Mouse (Mus musculus) adipocyte (in vitro differentiated cells): ENCODE measurements around the gene Olfr1313.
"Not testable (repeated sequence)": the region's sequence is repeated elsewhere in the genome, so short reads cannot be mapped to it uniquely, and the experiment has no call there.

ENCODE experiments used
- DNase-seq: peaks from one replicate; pipeline ENCODE4 v3.0.0-alpha.2; 2016; ENCODE audit warnings: low spot score

Olfr1313 gene

DNA sequence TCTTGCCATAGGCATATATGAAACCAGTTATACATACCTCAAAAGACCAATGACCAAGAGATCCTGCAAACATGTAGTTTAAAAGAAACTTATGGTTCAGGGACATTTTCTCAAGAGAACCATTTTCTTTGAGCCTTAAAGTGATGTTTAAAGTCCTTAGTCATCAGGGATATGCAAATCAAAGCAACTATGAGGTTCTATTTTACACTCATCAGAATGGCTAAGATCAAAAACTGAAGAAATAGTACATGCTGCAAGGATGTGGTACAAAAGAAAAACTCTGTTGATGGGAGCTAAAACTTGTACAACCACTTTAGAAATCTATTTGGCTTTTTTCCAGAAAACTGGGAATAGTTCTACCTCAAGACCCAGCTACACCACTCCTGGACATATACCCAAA is at the start of gene Olfr1313:
Olfr1313 (minus strand) TSS at position 101 of the 400 bp plus-strand sequence.
- no peak for DNase-seq

DNA sequence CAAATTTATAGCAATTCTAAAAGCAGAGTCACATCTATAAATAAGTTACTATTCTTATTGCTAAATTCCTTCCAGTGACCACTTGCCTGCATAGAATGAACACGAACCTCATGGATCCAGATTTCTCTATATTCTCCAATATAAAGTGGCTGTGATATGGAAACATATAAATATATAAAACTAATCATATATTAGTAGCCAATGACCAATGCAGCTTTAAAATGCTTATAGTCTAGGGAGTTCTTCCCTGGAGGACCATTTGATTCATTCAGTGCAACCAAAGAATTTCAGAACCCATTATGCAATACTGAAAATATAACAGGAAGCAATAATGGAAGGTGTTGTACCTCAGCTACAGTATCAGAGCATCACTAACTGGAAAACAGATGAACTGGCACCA is 37.7 kb upstream of the Olfr1313 start, which contains the start of gene Olfr1315-ps1:
Olfr1315-ps1 (minus strand) TSS at position 101 of the 400 bp plus-strand sequence.
- DNase-seq: no peak

DNA sequence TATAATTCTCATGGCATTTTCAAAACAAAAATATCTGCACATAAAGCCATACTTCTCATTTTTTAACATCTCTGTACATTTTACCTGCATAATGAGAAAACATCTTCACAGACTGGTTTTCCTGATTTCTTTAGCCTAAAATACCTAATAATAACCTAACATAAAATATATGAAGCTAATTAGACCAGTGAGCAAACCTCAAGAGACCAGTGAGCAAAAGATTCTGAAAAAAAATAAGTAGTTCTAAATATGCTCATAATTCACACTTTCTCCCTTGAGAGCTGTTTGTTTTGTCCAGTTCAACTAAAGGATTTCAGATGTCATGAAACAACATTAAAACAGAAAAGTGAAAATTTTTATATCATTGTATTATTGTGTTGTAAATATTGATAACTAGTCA is 19.0 kb upstream of the Olfr1313 start, which contains the start of gene Olfr1314:
Olfr1314 (minus strand) TSS at position 101 of the 400 bp plus-strand sequence.
- DNase-seq: no peak

DNA sequence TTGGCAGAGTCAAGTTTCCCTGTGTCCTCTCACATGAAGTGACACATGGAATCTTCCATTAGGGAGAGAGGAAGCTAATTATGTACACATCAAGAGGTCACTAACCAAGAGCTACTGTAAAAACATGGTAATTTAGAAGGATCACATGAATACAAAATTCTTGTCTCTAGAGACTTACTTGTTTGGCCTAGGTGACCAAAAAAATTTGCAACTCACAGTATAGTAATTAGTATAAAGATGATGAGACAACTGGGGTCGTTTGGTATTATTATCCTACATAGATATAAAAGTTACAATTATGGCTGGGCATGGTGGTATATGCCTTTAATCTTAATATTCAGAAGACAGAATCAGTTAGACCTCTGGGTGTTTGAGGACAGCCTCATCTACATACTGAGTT is 27.5 kb downstream of the Olfr1313 start, which contains the start of gene Olfr1312:
Olfr1312 (minus strand) TSS at position 101 of the 400 bp plus-strand sequence.
- DNase-seq: no peak

DNA sequence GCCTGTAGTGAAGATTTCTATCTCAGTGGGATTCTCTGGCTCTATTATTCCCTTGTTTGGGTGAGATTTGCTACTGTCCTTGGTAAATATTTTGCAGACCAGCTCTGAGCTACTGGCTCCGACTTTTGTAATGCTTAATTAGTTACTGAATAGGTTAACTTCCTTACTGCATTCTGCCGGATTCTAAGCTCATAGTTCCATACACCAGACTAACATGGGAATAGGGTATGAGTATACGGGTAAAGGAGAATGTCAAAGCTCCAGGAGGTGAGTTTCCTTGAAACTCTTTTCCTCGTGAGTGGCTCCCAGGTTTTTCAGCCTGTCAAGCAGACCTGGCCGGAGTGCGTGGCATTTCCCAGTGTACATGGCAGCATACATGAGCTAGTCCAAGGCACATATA is 50.7 kb downstream of the Olfr1313 start:
- DNase-seq: not testable (repeated sequence)

DNA sequence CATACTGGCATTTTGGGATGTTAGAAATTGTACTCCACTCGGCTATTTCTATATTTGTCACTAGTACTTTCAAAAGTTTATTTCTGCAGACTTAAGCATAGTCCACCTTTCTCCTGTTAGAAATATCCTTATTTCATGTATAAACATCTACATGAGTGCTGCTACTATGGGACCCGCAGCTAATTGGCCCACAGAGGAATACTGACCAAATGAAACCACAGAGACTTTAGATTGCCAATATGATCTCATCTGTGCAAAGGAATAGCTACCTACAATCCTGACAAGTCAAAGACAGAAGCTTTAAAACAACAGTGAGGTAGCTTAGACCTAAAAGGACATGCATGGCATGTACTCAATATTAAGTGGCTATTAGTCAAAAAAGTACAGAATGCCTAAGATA is 53.3 kb downstream of the Olfr1313 start, which contains the start of gene Olfr1311:
Olfr1311 (minus strand) TSS at position 101 of the 400 bp plus-strand sequence.
- DNase-seq: no peak
